Mouse (Mus musculus) olfactory bulb, adult 2 months (tissue): Measurements from ENCODE around the gene Rsph1.

Experiments used
- CTCF ChIP-seq: fragments of 200-500 bp; IDR thresholded peaks from 2 replicates; pipeline ENCODE4 v1.5.1; 2012; ENCODE audit warnings: low read depth, mild to moderate bottlenecking, low read length, moderate library complexity; ENCODE audit not compliant: insufficient read depth
- POLR2A ChIP-seq: fragments of 200-500 bp; IDR thresholded peaks from 2 replicates; pipeline ENCODE4 v1.6.1; 2012; ENCODE audit warnings: mild to moderate bottlenecking, low read depth, low read length, moderate library complexity; ENCODE audit not compliant: insufficient read depth

- TF ChIP-seq POLR2A, result no peak
- no peak for TF ChIP-seq CTCF
These were observed 14.5 kb downstream of the Rsph1 start for GRCm38 (mm10) chr17:31262715-31263114.
